Mouse (Mus musculus) testis, adult 2 months (tissue): ENCODE data around the gene Nfkbiz.

Experiments
- CTCF ChIP-seq: fragments of 200-500 bp; IDR thresholded peaks from 2 replicates; pipeline ENCODE4 v1.5.1; 2012; ENCODE audit warnings: low read depth, mild to moderate bottlenecking, inconsistent platforms, low read length, moderate library complexity; ENCODE audit not compliant: control insufficient read depth, insufficient read depth, insufficient replicate concordance
- POLR2A ChIP-seq: fragments of 200-500 bp; IDR thresholded peaks from 2 replicates; pipeline ENCODE4 v1.6.1; 2012; ENCODE audit warnings: low read depth, mild to moderate bottlenecking, inconsistent platforms, low read length, moderate library complexity; ENCODE audit not compliant: control insufficient read depth

GRCm38 (mm10) chr16:55832040-55832439 lies 6.7 kb downstream of the Nfkbiz start:
- no peak for TF ChIP-seq CTCF
- TF ChIP-seq POLR2A = no peak
